ENCODE assay signal across 15 mouse cellular contexts in the genomic region with DNA sequence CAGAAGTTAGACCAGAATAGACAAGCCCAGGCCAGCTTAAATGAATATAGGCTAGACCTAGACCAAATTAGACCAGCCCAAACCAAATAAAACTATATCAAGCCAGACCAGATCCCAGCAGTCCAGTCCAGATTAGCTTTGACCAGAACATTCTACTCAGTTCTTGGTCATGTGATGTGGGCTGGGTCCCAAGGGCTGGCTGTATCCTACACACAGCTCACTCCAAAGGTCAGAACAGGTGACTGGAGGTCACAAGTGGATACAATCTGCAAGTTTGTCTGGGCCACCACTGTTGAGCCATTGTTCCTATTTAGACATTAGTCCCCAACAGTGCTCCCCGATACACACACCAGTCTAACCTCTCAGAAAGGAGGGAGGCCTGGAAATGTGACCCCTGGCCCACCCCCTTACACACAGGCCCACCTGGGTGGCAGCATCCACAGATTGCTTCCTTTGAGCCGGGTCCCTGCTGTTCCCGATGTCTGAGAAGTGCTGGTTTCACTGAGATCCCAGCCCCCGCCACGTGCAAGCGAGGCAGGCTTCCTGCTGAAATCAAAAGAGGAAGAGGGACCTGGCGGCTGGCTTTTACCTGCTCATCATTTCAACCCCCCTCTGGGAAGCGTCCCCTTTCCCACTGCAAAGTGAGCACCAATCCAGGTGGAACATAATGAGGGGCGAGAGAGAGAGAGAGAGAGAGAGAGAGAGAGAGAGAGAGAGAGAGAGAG.
A peak's percentile ranks its signal among the peaks of the same experiment; 100 is the strongest.
DNase-seq lines count a peak whose midpoint lies in the region; ATAC-seq and TF ChIP-seq lines count a peak whose summit lies in the region.
"Had no signal": no experiment of that assay in that cellular context is flagged by ENCODE, and none has a peak within 500 bp of the region (broad histone marks: within the 10 kb centered on the region; RNA-seq: fewer than 3 reads in every experiment).

No protein-coding gene starts in this region.

- no peak for DNase-seq in limb, embryonic 11.5 days (ENCODE audit: low spot score)
- DNase-seq in limb, embryonic 10.5 days (ENCODE audit: low spot score), result no peak
- peak; percentile 43 for DNase-seq in naive thymus-derived CD4-positive, alpha-beta T cell, adult 2 months (ENCODE audit: low read depth)
- no peak for DNase-seq in left cerebral cortex, adult 8-10 months (ENCODE audit: low spot score in 2 of 2)
- DNase-seq: adrenal gland, adult 2 months; cerebellum, adult 8-10 months; heart, adult 2 months; kidney, adult 9 months; kidney, postnatal 4 days had no signal

- H3K4me3 ChIP-seq in limb, embryonic 11.5 days (ENCODE audit: low read depth, low read length), result no peak overlapping the region
- no peak overlapping the region for H3K4me3 ChIP-seq in limb, embryonic 10.5 days
- 0 out of 2 replicates have a peak overlapping the region, but pooled peaks have one; percentile 7 for H3K4me3 ChIP-seq in E14TG2a.4 (replicated peaks; ENCODE audit: low read length)
- H3K4me3 ChIP-seq: embryonic facial prominence, embryonic 15.5 days; forebrain, embryonic 15.5 days; heart, adult 2 months; limb, embryonic 13.5 days had no signal

- no peak overlapping the region for H3K27ac ChIP-seq in limb, embryonic 11.5 days (replicated peaks; ENCODE audit: low read depth, low read length)
- no peak overlapping the region for H3K27ac ChIP-seq in limb, embryonic 10.5 days
- H3K27ac ChIP-seq: embryonic facial prominence, embryonic 15.5 days; forebrain, embryonic 15.5 days; heart, adult 2 months; limb, embryonic 13.5 days had no signal

- no peaks in the 10 kb centered on the region for H3K4me1 ChIP-seq in limb, embryonic 11.5 days (ENCODE audit: control insufficient read depth, insufficient read depth, low read length)
- H3K4me1 ChIP-seq in limb, embryonic 10.5 days, result peaks cover 28% of the 10 kb centered on the region
- peaks cover 84% of the 10 kb centered on the region for H3K4me1 ChIP-seq in E14TG2a.4 (replicated peaks; ENCODE audit: low read depth, low read length)

- no peaks in the 10 kb centered on the region for H3K36me3 ChIP-seq in limb, embryonic 11.5 days (ENCODE audit: control insufficient read depth, insufficient read depth, low read length)
- no peaks in the 10 kb centered on the region for H3K36me3 ChIP-seq in limb, embryonic 10.5 days
- 0 out of 2 replicates have a peak, but pooled peaks cover 5% of the 10 kb centered on the region for H3K36me3 ChIP-seq in E14TG2a.4 (ENCODE audit: insufficient read depth, low read length)
- H3K36me3 ChIP-seq: embryonic facial prominence, embryonic 15.5 days; forebrain, embryonic 15.5 days; limb, embryonic 13.5 days had no signal

- WGBS in limb, embryonic 11.5 days, result 32% methylated on average over 9 of the region's 9 CpGs
- 51% methylated on average over 9 of the region's 9 CpGs for WGBS in limb, embryonic 10.5 days

- no peaks in the 10 kb centered on the region for H3K9me3 ChIP-seq in limb, embryonic 11.5 days (ENCODE audit: control insufficient read depth, low read length)
- H3K9me3 ChIP-seq in limb, embryonic 10.5 days (replicated peaks), result no peaks in the 10 kb centered on the region
- H3K9me3 ChIP-seq in E14TG2a.4 (ENCODE audit: low read length), result no peaks in the 10 kb centered on the region
- H3K9me3 ChIP-seq: embryonic facial prominence, embryonic 15.5 days; forebrain, embryonic 15.5 days had no signal

- ATAC-seq in limb, embryonic 11.5 days (ENCODE audit: insufficient number of reproducible peaks, low FRiP score, low TSS enrichment, low read depth), result 0 out of 2 replicates have a peak, but pooled peaks have one; percentile 18
- ATAC-seq in common myeloid progenitor, adult 5-6 weeks (replicated peaks; ENCODE audit: low read depth, poor library complexity, severe bottlenecking), result peak; percentile 15; the same call in 1 of the 2 replicates
- no peak; the same call in 1 of the 2 replicates for ATAC-seq in granulocyte monocyte progenitor cell, adult 5-6 weeks (replicated peaks; ENCODE audit: poor library complexity, severe bottlenecking)

- no peak for TF ChIP-seq CTCF in E14TG2a.4 (conservative IDR thresholded peaks at IDR 0.05; ENCODE audit: low read length)

- H3K9ac ChIP-seq in limb, embryonic 11.5 days (ENCODE audit: low read length), result no peak overlapping the region
- H3K9ac ChIP-seq: embryonic facial prominence, embryonic 15.5 days; forebrain, embryonic 15.5 days; limb, embryonic 13.5 days had no signal

- no peaks in the 10 kb centered on the region for H3K27me3 ChIP-seq in limb, embryonic 11.5 days (ENCODE audit: control insufficient read depth, insufficient read depth, low read length)
- peaks cover 15% of the 10 kb centered on the region; the same call in 1 of the 2 replicates for H3K27me3 ChIP-seq in limb, embryonic 10.5 days (ENCODE audit: low read depth, poor library complexity, severe bottlenecking)
- H3K27me3 ChIP-seq in E14TG2a.4 (ENCODE audit: insufficient read depth, low read length), result no peaks in the 10 kb centered on the region
- H3K27me3 ChIP-seq: embryonic facial prominence, embryonic 15.5 days; forebrain, embryonic 15.5 days had no signal

- H3K4me2 ChIP-seq in limb, embryonic 11.5 days (ENCODE audit: low read depth, severe bottlenecking), result no peak overlapping the region
- H3K4me2 ChIP-seq: embryonic facial prominence, embryonic 15.5 days; forebrain, embryonic 15.5 days; limb, embryonic 13.5 days had no signal
